Mouse (Mus musculus) bone marrow macrophage, adult 2 months (primary cell): Measurements from ENCODE around the gene March8.

Experiments
- CTCF ChIP-seq: IDR thresholded peaks from 2 replicates; pipeline ENCODE4 v1.5.1; 2012; ENCODE audit warnings: low read depth, mild to moderate bottlenecking, low read length, moderate library complexity
- POLR2A ChIP-seq: IDR thresholded peaks from 2 replicates; pipeline ENCODE4 v1.6.1; 2012; ENCODE audit warnings: mild to moderate bottlenecking, low read depth, low read length, borderline replicate concordance

- no peak for TF ChIP-seq CTCF
- TF ChIP-seq POLR2A: no peak
These were observed 81.9 kb downstream of the March8 start for GRCm38 (mm10) chr6:116419699-116420098.
